Mouse (Mus musculus): Measurements from ENCODE around the gene Btbd19. TPM values are rescaled to one million over a fixed set of nuclear protein-coding genes. Genes with fewer than 3 reads are reported as not detected.

The Btbd19 gene
- polyA plus RNA-seq, 1 experiment from 2014 or later, result 5.1 TPM

GRCm38 (mm10) chr4:117124518-117125347, 792 bp downstream of the Btbd19 start:
- WGBS, result 61% methylated on average over 14 of the region's 14 CpGs
- Histone ChIP-seq H3K9ac (replicated peaks) (peak overlapping the region; percentile 51; the same call in 1 of the 2 replicates), H3K36me3 (peaks cover 12% of the 10 kb centered on the region), H3K27ac (peak overlapping the region; percentile 81), H3K4me1 (replicated peaks) (peaks cover 30% of the 10 kb centered on the region), H3K9me3 (no peaks in the 10 kb centered on the region), H3K4me3 (replicated peaks) (no peak overlapping the region), H3K27me3 (no peaks in the 10 kb centered on the region), H3K4me2 (peak overlapping the region; percentile 37)
- no peak for ATAC-seq (ENCODE audit: insufficient number of reproducible peaks, insufficient read depth, low FRiP score, low TSS enrichment, low read depth)

- Histone ChIP-seq H3K9ac (replicated peaks) (no peak overlapping the region), H3K4me1 (replicated peaks) (peaks cover 32% of the 10 kb centered on the region), H3K27me3 (no peaks in the 10 kb centered on the region), H3K9me3 (no peaks in the 10 kb centered on the region), H3K27ac (no peak overlapping the region), H3K4me3 (replicated peaks) (no peak overlapping the region), H3K36me3 (peaks cover 12% of the 10 kb centered on the region), H3K4me2 (no peak overlapping the region)
- 85% methylated on average over 3 of the region's 3 CpGs for WGBS
- ATAC-seq (ENCODE audit: insufficient number of reproducible peaks, insufficient read depth, low FRiP score, low TSS enrichment, low read depth), result no peak
These were observed 1.4 kb downstream of the Btbd19 start for GRCm38 (mm10) chr4:117124218-117124517.

- peaks cover 32% of the 10 kb centered on the region for H3K4me1 ChIP-seq (replicated peaks)
- peaks cover 8% of the 10 kb centered on the region for H3K36me3 ChIP-seq
- no peak overlapping the region for H3K4me2 ChIP-seq
- H3K9ac ChIP-seq (replicated peaks), result no peak overlapping the region
- no peaks in the 10 kb centered on the region for H3K9me3 ChIP-seq
- ATAC-seq (ENCODE audit: insufficient number of reproducible peaks, insufficient read depth, low FRiP score, low TSS enrichment, low read depth), result no peak
- WGBS, result 81% methylated on average over 7 of the region's 9 CpGs
- H3K27me3 ChIP-seq, result no peaks in the 10 kb centered on the region
- no peak overlapping the region for H3K27ac ChIP-seq
- no peak overlapping the region for H3K4me3 ChIP-seq (replicated peaks)
These were observed 1.8 kb downstream of the Btbd19 start for GRCm38 (mm10) chr4:117123546-117124217.

- H3K4me1 ChIP-seq (replicated peaks), result peaks cover 32% of the 10 kb centered on the region
- 87% methylated on average over 4 of the region's 4 CpGs for WGBS
- no peak overlapping the region for H3K9ac ChIP-seq (replicated peaks)
- H3K9me3 ChIP-seq, result no peaks in the 10 kb centered on the region
- no peak overlapping the region for H3K4me2 ChIP-seq
- no peak overlapping the region for H3K4me3 ChIP-seq (replicated peaks)
- no peak for ATAC-seq (ENCODE audit: insufficient number of reproducible peaks, insufficient read depth, low FRiP score, low TSS enrichment, low read depth)
- no peaks in the 10 kb centered on the region for H3K27me3 ChIP-seq
- H3K36me3 ChIP-seq, result no peaks in the 10 kb centered on the region
- no peak overlapping the region for H3K27ac ChIP-seq
These were observed 3.3 kb downstream of the Btbd19 start for GRCm38 (mm10) chr4:117122209-117122608.

GRCm38 (mm10) chr4:117120445-117121414, 4.8 kb downstream of the Btbd19 start:
- ATAC-seq (ENCODE audit: insufficient number of reproducible peaks, insufficient read depth, low FRiP score, low TSS enrichment, low read depth), result peak; percentile 91
- Histone ChIP-seq H3K9me3 (no peaks in the 10 kb centered on the region), H3K4me2 (peak overlapping the region; percentile 100), H3K9ac (replicated peaks) (peak overlapping the region; percentile 67), H3K36me3 (peaks cover under 1% of the 10 kb centered on the region; the same call in 1 of the 2 replicates), H3K4me1 (replicated peaks) (peaks cover 26% of the 10 kb centered on the region), H3K4me3 (replicated peaks) (peak overlapping the region; percentile 71), H3K27me3 (no peaks in the 10 kb centered on the region), H3K27ac (peak overlapping the region; percentile 86)
- under 1% methylated on average over 69 of the region's 69 CpGs for WGBS

GRCm38 (mm10) chr4:117120052-117120444, 5.5 kb downstream of the Btbd19 start:
- H3K27ac ChIP-seq, result peak overlapping the region; percentile 86
- peaks cover 7% of the 10 kb centered on the region; the same call in 1 of the 2 replicates for H3K36me3 ChIP-seq
- ATAC-seq (ENCODE audit: insufficient number of reproducible peaks, insufficient read depth, low FRiP score, low TSS enrichment, low read depth), result no peak
- peak overlapping the region; percentile 67 for H3K9ac ChIP-seq (replicated peaks)
- H3K4me2 ChIP-seq, result peak overlapping the region; percentile 100
- peaks cover 20% of the 10 kb centered on the region for H3K4me1 ChIP-seq (replicated peaks)
- no peaks in the 10 kb centered on the region for H3K9me3 ChIP-seq
- no peaks in the 10 kb centered on the region for H3K27me3 ChIP-seq
- H3K4me3 ChIP-seq (replicated peaks), result peak overlapping the region; percentile 71
- 6% methylated on average over 10 of the region's 10 CpGs for WGBS

GRCm38 (mm10) chr4:117119636-117120035, 5.9 kb downstream of the Btbd19 start:
- Histone ChIP-seq H3K4me3 (replicated peaks) (peak overlapping the region; percentile 71), H3K9ac (replicated peaks) (peak overlapping the region; percentile 67), H3K4me1 (replicated peaks) (peaks cover 15% of the 10 kb centered on the region), H3K27ac (peak overlapping the region; percentile 86), H3K36me3 (peaks cover 11% of the 10 kb centered on the region), H3K4me2 (peak overlapping the region; percentile 100), H3K27me3 (no peaks in the 10 kb centered on the region), H3K9me3 (no peaks in the 10 kb centered on the region)
- 73% methylated on average over 5 of the region's 5 CpGs for WGBS
- no peak for ATAC-seq (ENCODE audit: insufficient number of reproducible peaks, insufficient read depth, low FRiP score, low TSS enrichment, low read depth)

- H3K9ac ChIP-seq (replicated peaks), result no peak overlapping the region
- no peak for ATAC-seq (ENCODE audit: insufficient number of reproducible peaks, insufficient read depth, low FRiP score, low TSS enrichment, low read depth)
- H3K4me3 ChIP-seq (replicated peaks), result no peak overlapping the region
- H3K36me3 ChIP-seq, result peaks cover 27% of the 10 kb centered on the region
- no peaks in the 10 kb centered on the region for H3K9me3 ChIP-seq
- WGBS, result 91% methylated on average over 7 of the region's 7 CpGs
- H3K27me3 ChIP-seq, result no peaks in the 10 kb centered on the region
- H3K27ac ChIP-seq, result no peak overlapping the region
- H3K4me1 ChIP-seq (replicated peaks), result peaks cover 12% of the 10 kb centered on the region
- no peak overlapping the region for H3K4me2 ChIP-seq
These were observed 7.6 kb downstream of the Btbd19 start for GRCm38 (mm10) chr4:117117931-117118330.

GRCm38 (mm10) chr4:117115592-117115991, 9.9 kb downstream of the Btbd19 start:
- ATAC-seq (ENCODE audit: insufficient number of reproducible peaks, insufficient read depth, low FRiP score, low TSS enrichment, low read depth), result no peak
- peaks cover 45% of the 10 kb centered on the region for H3K36me3 ChIP-seq
- 72% methylated on average over 5 of the region's 5 CpGs for WGBS

GRCm38 (mm10) chr4:117113237-117113636, 12.3 kb downstream of the Btbd19 start:
- no peak for ATAC-seq (ENCODE audit: insufficient number of reproducible peaks, insufficient read depth, low FRiP score, low TSS enrichment, low read depth)
- peaks cover 68% of the 10 kb centered on the region for H3K36me3 ChIP-seq
- no peak overlapping the region for H3K4me2 ChIP-seq

More at GRCm38 (mm10) chr4:117115592-117115991, 9.9 kb downstream of the Btbd19 start:
- Histone ChIP-seq H3K9me3 (no peaks in the 10 kb centered on the region), H3K27ac (no peak overlapping the region), H3K4me3 (replicated peaks) (no peak overlapping the region), H3K4me1 (replicated peaks) (peaks cover 6% of the 10 kb centered on the region), H3K9ac (replicated peaks) (no peak overlapping the region), H3K4me2 (no peak overlapping the region), H3K27me3 (no peaks in the 10 kb centered on the region)

GRCm38 (mm10) chr4:117110985-117111384, 14.5 kb downstream of the Btbd19 start:
- H3K4me2 ChIP-seq, result no peak overlapping the region
- H3K4me1 ChIP-seq (replicated peaks), result no peaks in the 10 kb centered on the region
- H3K36me3 ChIP-seq, result peaks cover 81% of the 10 kb centered on the region
- H3K9ac ChIP-seq (replicated peaks), result no peak overlapping the region
- H3K27me3 ChIP-seq, result no peaks in the 10 kb centered on the region
- no peak overlapping the region for H3K27ac ChIP-seq
- WGBS, result 94% methylated on average over 11 of the region's 11 CpGs
- no peak for ATAC-seq (ENCODE audit: insufficient number of reproducible peaks, insufficient read depth, low FRiP score, low TSS enrichment, low read depth)
- H3K9me3 ChIP-seq, result no peaks in the 10 kb centered on the region
- no peak overlapping the region for H3K4me3 ChIP-seq (replicated peaks)

More at GRCm38 (mm10) chr4:117113237-117113636, 12.3 kb downstream of the Btbd19 start:
- WGBS, result 88% methylated on average over 1 of the region's 1 CpGs
- Histone ChIP-seq H3K4me3 (replicated peaks) (no peak overlapping the region), H3K27ac (no peak overlapping the region), H3K27me3 (no peaks in the 10 kb centered on the region), H3K9ac (replicated peaks) (no peak overlapping the region), H3K4me1 (replicated peaks) (no peaks in the 10 kb centered on the region), H3K9me3 (no peaks in the 10 kb centered on the region)

All from limb, embryonic 12.5 days (tissue).